Mouse (Mus musculus) brown adipose tissue, adult 24 weeks (tissue): ENCODE measurements around the gene Fto. TPM values are rescaled to one million over a fixed set of nuclear protein-coding genes. Genes with fewer than 3 reads are reported as not detected.

ENCODE experiments used
- H3K27ac ChIP-seq: fragments of 200-500 bp; replicated peaks from 2 replicates; pipeline ENCODE4 v1.5.1; 2012; ENCODE audit warnings: low read depth, mild to moderate bottlenecking, low read length
- H3K4me1 ChIP-seq: fragments of 200-500 bp; 2 replicates; pipeline ENCODE4 v1.6.1; 2012; ENCODE audit warnings: low read length, mixed read lengths; ENCODE audit not compliant: control insufficient read depth, insufficient read depth, insufficient read length
- H3K4me3 ChIP-seq: fragments of 200-500 bp; 2 replicates; pipeline ENCODE4 v1.5.1; 2012; ENCODE audit warnings: low read depth, mild to moderate bottlenecking, low read length, moderate library complexity; ENCODE audit not compliant: insufficient read depth
- polyA plus RNA-seq: library from polyadenylated mRNA; stranded (reverse); fragments of >200 nt; gene quantifications from 2 replicates; pipeline ENCODE4 v1.2.4, GENCODE M21; 2012; ENCODE audit not compliant: missing spikeins, insufficient read depth, insufficient read length

Gene Fto
- polyA plus RNA-seq, 1 experiment, result 39.7 TPM

- Histone ChIP-seq H3K4me3 (no peak overlapping the region), H3K27ac (no peak overlapping the region), H3K4me1 (0 out of 2 replicates have a peak, but pooled peaks cover 3% of the 10 kb centered on the region)
Measured at GRCm38 (mm10) chr8:91467463-91467862, 154.1 kb downstream of the Fto start.

- Histone ChIP-seq H3K27ac (no peak overlapping the region), H3K4me3 (no peak overlapping the region), H3K4me1 (no peaks in the 10 kb centered on the region)
Measured at GRCm38 (mm10) chr8:91467881-91468534, 154.7 kb downstream of the Fto start.

- Histone ChIP-seq H3K27ac (no peak overlapping the region), H3K4me1 (no peaks in the 10 kb centered on the region), H3K4me3 (no peak overlapping the region)
Measured at GRCm38 (mm10) chr8:91469441-91469840, 156.1 kb downstream of the Fto start.

GRCm38 (mm10) chr8:91474731-91475279 lies 161.5 kb downstream of the Fto start:
- no peak overlapping the region for H3K27ac ChIP-seq
- no peaks in the 10 kb centered on the region for H3K4me1 ChIP-seq
- H3K4me3 ChIP-seq, result no peak overlapping the region

- Histone ChIP-seq H3K4me3 (no peak overlapping the region), H3K27ac (no peak overlapping the region), H3K4me1 (no peaks in the 10 kb centered on the region)
Measured at GRCm38 (mm10) chr8:91476988-91477387, 163.7 kb downstream of the Fto start.

GRCm38 (mm10) chr8:91477471-91477870 lies 164.1 kb downstream of the Fto start:
- Histone ChIP-seq H3K4me3 (no peak overlapping the region), H3K27ac (no peak overlapping the region), H3K4me1 (no peaks in the 10 kb centered on the region)

GRCm38 (mm10) chr8:91482511-91482910 lies 169.2 kb downstream of the Fto start:
- H3K27ac ChIP-seq, result no peak overlapping the region
- no peak overlapping the region for H3K4me3 ChIP-seq
- H3K4me1 ChIP-seq, result no peaks in the 10 kb centered on the region

GRCm38 (mm10) chr8:91486394-91486793 lies 173.1 kb downstream of the Fto start:
- Histone ChIP-seq H3K4me3 (no peak overlapping the region), H3K27ac (no peak overlapping the region), H3K4me1 (no peaks in the 10 kb centered on the region)

- no peaks in the 10 kb centered on the region for H3K4me1 ChIP-seq
Measured at GRCm38 (mm10) chr8:91487456-91487855, 174.1 kb downstream of the Fto start.

GRCm38 (mm10) chr8:91488086-91488783 lies 174.9 kb downstream of the Fto start:
- H3K4me1 ChIP-seq, result no peaks in the 10 kb centered on the region
- H3K27ac ChIP-seq, result no peak overlapping the region

More at GRCm38 (mm10) chr8:91487456-91487855, 174.1 kb downstream of the Fto start:
- no peak overlapping the region for H3K27ac ChIP-seq
- H3K4me3 ChIP-seq, result no peak overlapping the region

GRCm38 (mm10) chr8:91488784-91489450 lies 175.6 kb downstream of the Fto start:
- Histone ChIP-seq H3K4me1 (no peaks in the 10 kb centered on the region), H3K27ac (no peak overlapping the region), H3K4me3 (no peak overlapping the region)

More at GRCm38 (mm10) chr8:91488086-91488783, 174.9 kb downstream of the Fto start:
- no peak overlapping the region for H3K4me3 ChIP-seq

- no peak overlapping the region for H3K4me3 ChIP-seq
- no peak overlapping the region for H3K27ac ChIP-seq
- H3K4me1 ChIP-seq, result peaks cover 4% of the 10 kb centered on the region; the same call in 1 of the 2 replicates
Measured at GRCm38 (mm10) chr8:91490065-91490464, 176.7 kb downstream of the Fto start.

- H3K27ac ChIP-seq, result no peak overlapping the region
- H3K4me3 ChIP-seq, result no peak overlapping the region
- peaks cover 4% of the 10 kb centered on the region for H3K4me1 ChIP-seq
Measured at GRCm38 (mm10) chr8:91493373-91493772, 180.0 kb downstream of the Fto start.

GRCm38 (mm10) chr8:91494501-91495259 lies 181.4 kb downstream of the Fto start:
- Histone ChIP-seq H3K4me1 (peaks cover 4% of the 10 kb centered on the region), H3K27ac (no peak overlapping the region), H3K4me3 (no peak overlapping the region)

- no peak overlapping the region for H3K27ac ChIP-seq
- H3K4me3 ChIP-seq, result no peak overlapping the region
- H3K4me1 ChIP-seq, result peaks cover 4% of the 10 kb centered on the region
Measured at GRCm38 (mm10) chr8:91495260-91495601, 181.9 kb downstream of the Fto start.
